Mouse (Mus musculus) forebrain, postnatal 0 days (tissue): ENCODE measurements around the gene Slf2. TPM values are rescaled to one million over a fixed set of nuclear protein-coding genes. Genes with fewer than 3 reads are reported as not detected.

Experiments
- ATAC-seq: fragments of 200-750 bp; cut with Nextera tagmentation; 2 replicates; pipeline ENCODE4 v1.8.0; 2017; ENCODE audit warnings: mild to moderate bottlenecking, moderate library complexity
- DNase-seq: peaks from one replicate; pipeline ENCODE4 v3.0.0-alpha.2; 2015
- H3K27ac ChIP-seq: fragments of 300-500 bp; sonication (generic); 2 replicates; pipeline ENCODE4 v1.5.1; 2014; ENCODE audit warnings: low read depth, mild to moderate bottlenecking, antibody characterized with exemption, low read length, moderate library complexity, mixed read lengths
- H3K27me3 ChIP-seq: fragments of 300-500 bp; sonication (generic); 2 replicates; pipeline ENCODE4 v1.6.1; 2014; ENCODE audit warnings: mild to moderate bottlenecking, low read length, mixed read lengths; ENCODE audit not compliant: insufficient read depth
- H3K36me3 ChIP-seq: fragments of 300-500 bp; sonication (generic); 2 replicates; pipeline ENCODE4 v1.6.1; 2014; ENCODE audit warnings: mild to moderate bottlenecking, moderate library complexity; ENCODE audit not compliant: insufficient read depth
- H3K4me1 ChIP-seq: fragments of 300-500 bp; sonication (generic); 2 replicates; pipeline ENCODE4 v1.6.1; 2014; ENCODE audit warnings: antibody characterized with exemption; ENCODE audit not compliant: insufficient read depth
- H3K4me2 ChIP-seq: fragments of 300-500 bp; sonication (generic); 2 replicates; pipeline ENCODE4 v1.6.1; 2014; ENCODE audit warnings: low read depth, mild to moderate bottlenecking, moderate library complexity
- H3K4me3 ChIP-seq: fragments of 300-500 bp; sonication (generic); 2 replicates; pipeline ENCODE4 v1.5.1; 2014; ENCODE audit warnings: low read depth, low read length, mixed read lengths
- H3K9ac ChIP-seq: fragments of 300-500 bp; sonication (generic); 2 replicates; pipeline ENCODE4 v1.6.1; 2014; ENCODE audit warnings: mild to moderate bottlenecking
- H3K9me3 ChIP-seq: fragments of 300-500 bp; sonication (generic); 2 replicates; pipeline ENCODE4 v1.6.1; 2016; ENCODE audit warnings: low read length
- CTCF ChIP-seq: sonication (generic); IDR thresholded peaks from 2 replicates; pipeline ENCODE4 v1.5.1; 2016; ENCODE audit warnings: antibody characterized with exemption, control low read depth, low read depth
- whole genome bisulfite sequencing: fragments of 180-500 bp; shearing (Covaris S2); extraction: QIAGEN DNeasy Blood & Tissue Kit; methylation state at CpG from one replicate; pipeline ENCODE4 v1.1.7; 2014; 5-methylcytosine and 5-hydroxymethylcytosine counted together
- polyA plus RNA-seq: library from polyadenylated mRNA; unstranded; fragments of >200 nt; fragmentation: Nextera tagmentation; extraction: Ambion mirVana; gene quantifications from 2 replicates; pipeline ENCODE4 v1.2.1, GENCODE M21; 2015
- total RNA-seq: library from RNA; depleted of rRNA; stranded (reverse); fragments of >200 nt; gene quantifications from 2 replicates; pipeline ENCODE4 v1.2.3, GENCODE M21; 2014; rRNA removed

Slf2 gene
- 42.7 and 50.0 TPM in 2 replicates for total RNA-seq
- 11.1 and 16.1 TPM in 2 replicates for polyA plus RNA-seq

DNA sequence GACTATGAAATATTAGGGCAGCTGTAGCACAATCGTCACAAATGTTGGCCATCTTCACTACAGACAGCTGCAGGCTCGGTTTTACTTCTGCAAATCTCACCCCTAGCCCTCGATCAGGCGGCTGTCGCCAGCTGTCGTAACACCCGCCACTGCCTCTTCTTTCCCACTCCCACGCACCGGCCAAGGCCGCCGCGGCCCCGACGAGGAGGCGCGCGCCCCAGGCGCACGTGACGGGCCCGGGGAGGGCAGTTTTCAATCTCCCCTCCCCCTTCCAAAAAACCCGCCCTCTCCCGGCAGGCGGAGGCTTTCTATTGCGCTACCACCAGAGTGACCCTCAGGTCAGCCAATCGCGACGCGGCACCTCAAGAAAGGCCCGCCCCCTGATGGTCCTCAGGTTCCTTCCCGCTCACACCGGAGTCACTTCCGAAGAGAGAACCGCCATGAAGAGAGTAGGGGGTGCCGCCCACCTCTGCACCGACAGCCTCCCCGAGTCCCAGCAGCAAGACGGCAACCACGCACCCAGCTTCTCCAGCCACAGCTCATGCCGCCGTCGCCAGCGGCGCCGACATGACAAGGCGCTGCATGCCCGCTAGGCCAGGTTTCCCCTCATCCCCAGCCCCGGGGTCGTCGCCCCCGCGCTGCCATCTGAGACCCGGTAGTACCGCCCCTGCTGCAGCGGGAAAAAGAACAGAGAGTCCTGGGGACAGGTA lies at the start of gene Slf2:
Gene Slf2 (plus strand): TSS at position 408 of the 710 bp plus-strand sequence.
- Histone ChIP-seq H3K4me3 (peak within 1 kb of the TSS; percentile 65), H3K27me3 (no peaks in the 10 kb centered on the region), H3K9me3 (no peaks in the 10 kb centered on the region), H3K27ac (peak within 1 kb of the TSS; percentile 84), H3K36me3 (peaks cover 11% of the 10 kb centered on the region), H3K4me1 (peaks cover 15% of the 10 kb centered on the region), H3K9ac (peak within 1 kb of the TSS; percentile 71), H3K4me2 (peak within 1 kb of the TSS; percentile 60)
- ATAC-seq: peak; percentile 98
- peak; percentile 45; the same call in 1 of the 2 replicates for TF ChIP-seq CTCF
- 3% methylated on average over 54 of the region's 55 CpGs for WGBS
- peak; percentile 97 for DNase-seq

DNA sequence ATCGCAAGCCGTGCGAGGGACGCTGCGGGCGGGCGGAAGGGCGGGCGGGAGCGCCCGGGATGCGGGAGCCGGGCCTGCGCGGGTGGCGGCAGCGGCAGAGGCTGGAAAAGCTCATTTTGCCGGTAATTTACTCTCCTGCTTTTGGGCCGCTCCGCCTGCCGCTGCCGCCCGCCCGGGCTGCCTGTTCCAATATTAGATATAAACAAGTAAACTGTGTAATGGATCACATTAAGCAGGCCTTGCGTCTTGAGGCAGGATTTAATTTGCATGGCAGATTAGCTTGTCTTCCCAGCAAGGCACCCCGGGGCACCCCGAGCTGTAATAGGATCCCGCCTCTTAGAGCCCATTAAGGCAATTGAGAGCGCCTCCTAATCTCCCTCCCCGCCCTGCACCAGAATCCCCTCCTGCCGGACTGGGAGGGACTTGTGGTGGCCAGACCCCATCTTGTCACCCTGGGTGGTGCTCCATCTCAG lies 48.4 kb upstream of the Slf2 start:
- TF ChIP-seq CTCF: no peak
- peak overlapping the region; percentile 49 for H3K9ac ChIP-seq
- DNase-seq (peak; percentile 45), ATAC-seq (peak; percentile 72)
- H3K4me2 ChIP-seq: peak overlapping the region; percentile 55
- no peaks in the 10 kb centered on the region for H3K36me3 ChIP-seq
- no peak overlapping the region for H3K27ac ChIP-seq
- H3K4me3 ChIP-seq: peak overlapping the region; percentile 28
- H3K27me3 ChIP-seq: peaks cover 27% of the 10 kb centered on the region
- 4% methylated on average over 31 of the region's 31 CpGs for WGBS
- H3K9me3 ChIP-seq: no peaks in the 10 kb centered on the region
- H3K4me1 ChIP-seq: peaks cover 17% of the 10 kb centered on the region

DNA sequence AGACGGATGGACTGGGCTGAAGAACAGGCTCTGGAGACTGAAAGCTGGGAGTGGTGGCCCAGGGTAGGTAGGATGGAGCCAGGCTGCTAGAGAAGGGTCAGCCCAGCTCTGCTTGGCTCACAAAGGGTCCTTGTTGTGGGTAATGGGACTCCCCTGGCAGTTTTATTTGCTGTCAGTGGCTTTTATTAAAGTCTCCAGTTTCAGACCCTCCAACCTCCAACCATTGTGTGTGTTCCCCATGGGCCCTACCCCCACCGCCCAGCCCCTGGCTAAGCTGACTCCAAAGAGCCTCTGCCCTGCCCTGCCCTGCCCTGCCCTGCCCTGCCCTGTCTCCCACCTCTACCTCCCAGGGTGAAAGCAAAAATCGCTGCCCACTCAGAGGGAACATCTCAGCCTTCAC lies 46.6 kb upstream of the Slf2 start:
- DNase-seq: no peak
- 32% methylated on average over 3 of the region's 3 CpGs for WGBS
- Histone ChIP-seq H3K9me3 (no peaks in the 10 kb centered on the region), H3K27me3 (peaks cover 29% of the 10 kb centered on the region), H3K4me1 (peaks cover 17% of the 10 kb centered on the region), H3K9ac (no peak overlapping the region), H3K36me3 (no peaks in the 10 kb centered on the region), H3K4me2 (no peak overlapping the region), H3K27ac (no peak overlapping the region), H3K4me3 (no peak overlapping the region)
- no peak for TF ChIP-seq CTCF
- no peak for ATAC-seq

DNA sequence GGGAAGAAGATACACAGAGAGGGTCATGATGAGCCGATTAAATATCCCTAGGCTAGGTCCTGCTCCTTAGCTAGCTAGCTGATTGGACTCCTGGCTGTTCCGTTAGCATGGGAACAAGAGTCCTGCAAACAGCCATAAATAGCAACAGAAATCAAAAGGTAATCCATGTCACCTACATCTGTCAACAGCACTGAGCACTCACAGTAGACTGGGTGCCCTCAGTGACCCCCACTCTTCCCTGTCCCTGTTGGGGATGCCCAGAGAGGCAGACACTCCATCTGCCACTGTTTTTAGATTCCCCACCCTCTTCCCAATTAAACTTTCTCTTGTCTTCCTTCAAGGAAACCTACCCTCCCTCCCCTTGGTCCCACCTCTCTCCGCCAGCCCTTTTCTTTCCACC lies 44.5 kb upstream of the Slf2 start:
- no peaks in the 10 kb centered on the region for H3K9me3 ChIP-seq
- DNase-seq (no peak), ATAC-seq (no peak)
- peaks cover 11% of the 10 kb centered on the region; the same call in 1 of the 2 replicates for H3K4me1 ChIP-seq
- TF ChIP-seq CTCF: no peak
- H3K9ac ChIP-seq: no peak overlapping the region
- no peaks in the 10 kb centered on the region for H3K36me3 ChIP-seq
- H3K4me2 ChIP-seq: no peak overlapping the region
- H3K27ac ChIP-seq: no peak overlapping the region
- 24% methylated on average over 3 of the region's 3 CpGs for WGBS
- no peak overlapping the region for H3K4me3 ChIP-seq
- peaks cover 42% of the 10 kb centered on the region for H3K27me3 ChIP-seq

DNA sequence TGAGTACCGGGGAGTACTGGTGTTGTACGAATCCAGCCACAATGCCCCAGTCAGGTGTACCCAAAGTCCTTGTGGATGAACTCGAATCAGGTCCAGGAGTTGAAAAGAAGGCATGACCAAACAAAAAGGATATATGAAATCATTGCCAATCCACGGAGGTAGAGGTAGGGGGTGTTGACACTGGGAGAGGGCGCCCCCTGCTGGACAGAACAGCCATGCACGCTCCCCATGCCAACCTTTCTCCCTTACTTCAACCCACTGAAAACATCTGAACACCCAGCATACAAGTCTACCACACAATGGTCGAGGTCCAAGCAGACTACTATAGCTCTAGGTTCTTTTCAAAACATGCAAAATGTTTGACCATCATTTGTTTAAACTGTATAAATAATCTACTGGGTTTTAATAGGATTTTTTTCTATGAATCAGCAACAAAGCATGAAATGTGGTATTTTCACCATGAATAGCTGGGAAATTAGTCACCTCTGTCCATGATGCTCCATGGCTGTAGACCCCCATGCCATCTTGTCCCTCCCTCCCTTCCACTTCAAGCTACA lies 43.2 kb upstream of the Slf2 start:
- Histone ChIP-seq H3K36me3 (no peaks in the 10 kb centered on the region), H3K4me1 (peaks cover 3% of the 10 kb centered on the region; the same call in 1 of the 2 replicates), H3K27ac (no peak overlapping the region), H3K9ac (no peak overlapping the region), H3K4me3 (no peak overlapping the region), H3K27me3 (peaks cover 49% of the 10 kb centered on the region), H3K4me2 (no peak overlapping the region), H3K9me3 (no peaks in the 10 kb centered on the region)
- TF ChIP-seq CTCF: peak; percentile 81
- no peak for ATAC-seq
- DNase-seq: peak; percentile 55
- 17% methylated on average over 7 of the region's 7 CpGs for WGBS

DNA sequence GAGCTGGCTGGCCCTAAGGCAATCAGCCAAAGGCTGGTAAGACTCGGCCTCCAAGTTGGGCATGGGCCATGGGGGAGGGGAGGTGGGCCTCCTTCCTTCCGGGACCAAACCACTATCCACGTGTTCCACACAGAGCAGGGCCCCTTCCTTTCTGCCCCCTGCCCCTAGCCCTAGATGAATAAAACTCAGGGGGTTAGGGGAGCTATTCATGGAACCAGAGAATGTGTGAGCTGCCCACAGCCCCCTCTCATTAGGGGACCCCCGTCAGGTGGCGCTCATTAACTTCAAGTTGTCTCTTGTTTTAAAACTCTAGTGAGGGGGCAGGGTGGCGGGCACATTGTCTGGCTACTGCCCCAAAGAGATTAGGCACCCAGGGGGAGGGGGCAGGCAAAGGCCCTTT lies 41.4 kb upstream of the Slf2 start:
- ATAC-seq (no peak), DNase-seq (no peak)
- no peaks in the 10 kb centered on the region for H3K36me3 ChIP-seq
- H3K27ac ChIP-seq: no peak overlapping the region
- H3K4me3 ChIP-seq: no peak overlapping the region
- TF ChIP-seq CTCF: no peak
- H3K4me2 ChIP-seq: no peak overlapping the region
- H3K9ac ChIP-seq: no peak overlapping the region
- H3K27me3 ChIP-seq: peaks cover 41% of the 10 kb centered on the region
- H3K9me3 ChIP-seq: no peaks in the 10 kb centered on the region
- 6% methylated on average over 6 of the region's 6 CpGs for WGBS
- H3K4me1 ChIP-seq: no peaks in the 10 kb centered on the region

DNA sequence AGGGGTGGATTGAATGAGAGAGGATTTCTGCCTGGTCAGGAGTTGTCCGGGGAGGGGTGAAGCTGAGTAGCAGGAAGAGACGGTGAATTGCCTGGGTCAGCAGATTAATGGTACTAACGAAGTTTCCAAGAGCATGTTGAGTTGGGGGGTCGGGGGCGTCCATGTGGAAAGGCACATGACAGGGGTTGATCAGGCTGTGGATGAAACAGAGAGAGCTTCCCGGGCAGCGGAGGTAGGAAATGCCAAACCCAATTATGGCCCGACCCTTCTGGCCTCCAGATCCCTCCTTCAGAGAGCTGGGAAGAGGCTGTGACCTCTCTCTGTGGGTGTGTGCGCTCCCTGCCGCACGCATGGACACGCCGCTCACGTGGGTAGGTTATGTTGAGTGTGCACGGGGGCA lies 39.5 kb upstream of the Slf2 start:
- no peak overlapping the region for H3K4me3 ChIP-seq
- no peak for TF ChIP-seq CTCF
- H3K4me2 ChIP-seq: no peak overlapping the region
- no peaks in the 10 kb centered on the region for H3K36me3 ChIP-seq
- no peak overlapping the region for H3K9ac ChIP-seq
- H3K27ac ChIP-seq: no peak overlapping the region
- 36% methylated on average over 15 of the region's 15 CpGs for whole genome bisulfite sequencing
- peaks cover 32% of the 10 kb centered on the region for H3K27me3 ChIP-seq
- DNase-seq (no peak), ATAC-seq (no peak)
- H3K4me1 ChIP-seq: no peaks in the 10 kb centered on the region
- no peaks in the 10 kb centered on the region for H3K9me3 ChIP-seq
